Mouse (Mus musculus) layer of hippocampus, adult 9-11 months (tissue): ENCODE results near the gene Unc5c.

Experiments
- DNase-seq: peaks from one replicate; pipeline ENCODE4 v3.0.0; 2022

The Unc5c gene

GRCm38 (mm10) chr3:141465104-141465705 is at the start of gene Unc5c:
Gene Unc5c (plus strand): TSS chr3:141465216.
- peak; percentile 77 for DNase-seq

DNA sequence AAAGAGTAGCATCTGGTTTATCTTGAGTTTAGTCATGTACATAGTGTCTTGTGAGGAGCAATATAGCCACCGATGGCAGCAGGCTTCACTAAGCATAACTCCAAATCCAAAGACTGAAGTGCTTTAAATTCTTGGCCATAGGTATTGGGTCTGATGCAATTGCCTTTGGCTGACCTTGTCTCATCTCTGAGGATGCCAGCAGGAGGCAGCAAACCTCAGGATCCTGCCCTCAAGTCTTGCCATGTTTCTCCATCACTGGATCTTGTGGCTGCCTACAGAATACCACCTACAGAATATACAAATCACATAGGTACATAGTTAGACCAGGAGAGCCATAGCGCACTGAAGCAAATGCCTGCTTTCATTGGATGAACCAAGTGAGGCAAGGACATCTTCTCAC is 7.5 kb upstream of the Unc5c start:
- DNase-seq, result no peak

GRCm38 (mm10) chr3:141462482-141462881 is 2.5 kb upstream of the Unc5c start:
- peak; percentile 38 for DNase-seq

DNA sequence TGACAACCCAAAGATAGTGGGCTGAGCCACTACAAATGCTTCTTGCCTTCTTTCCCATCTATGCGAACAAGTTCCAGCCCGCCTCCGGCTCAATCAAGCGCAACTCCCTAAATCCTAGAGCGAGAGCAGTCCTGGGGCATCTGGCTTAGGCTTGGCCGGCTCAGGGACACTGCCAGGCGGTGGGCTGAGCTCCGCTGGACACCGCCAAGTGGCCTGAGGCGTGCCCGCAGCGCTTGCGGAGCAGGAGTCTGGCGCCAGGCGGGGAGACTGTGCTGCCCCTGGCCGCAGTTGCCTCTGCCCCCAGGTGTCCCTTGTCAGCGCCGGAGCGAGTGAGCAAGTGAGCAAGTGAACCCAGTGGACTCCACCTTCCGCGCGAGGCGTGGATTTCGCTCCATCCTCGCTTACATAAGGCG is 319 bp upstream of the Unc5c start:
- peak; percentile 53 for DNase-seq

GRCm38 (mm10) chr3:141466061-141466460 is 1.0 kb downstream of the Unc5c start:
- no peak for DNase-seq

DNA sequence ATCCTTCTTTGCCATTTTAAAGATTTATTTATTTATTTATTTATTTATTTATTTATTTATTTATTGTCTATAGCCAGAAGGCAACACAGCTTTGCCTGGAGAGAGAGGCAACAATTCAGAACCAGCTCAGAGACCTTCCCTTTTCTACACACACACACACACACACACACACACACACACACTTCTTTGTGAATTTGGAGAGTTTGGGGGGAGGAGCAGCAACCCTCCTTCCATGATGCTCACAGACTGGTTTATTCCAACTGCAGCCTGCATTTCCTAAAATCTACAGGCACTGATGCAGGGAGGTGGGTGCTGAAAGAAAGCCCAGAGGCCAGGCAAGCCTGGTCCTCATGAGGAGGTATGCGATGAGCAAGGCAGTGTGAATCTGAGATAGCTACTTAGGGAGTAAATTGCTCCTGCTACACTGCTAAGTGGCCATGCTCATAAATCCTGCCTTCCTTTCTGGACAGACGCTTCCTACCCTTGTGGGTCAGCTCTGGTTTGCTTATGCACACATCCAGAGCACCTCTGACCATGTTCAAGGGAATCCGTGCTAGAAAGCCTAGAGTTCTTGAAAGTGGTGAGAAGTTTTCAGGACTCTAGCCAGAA is 1.8 kb downstream of the Unc5c start:
- DNase-seq, result no peak

DNA sequence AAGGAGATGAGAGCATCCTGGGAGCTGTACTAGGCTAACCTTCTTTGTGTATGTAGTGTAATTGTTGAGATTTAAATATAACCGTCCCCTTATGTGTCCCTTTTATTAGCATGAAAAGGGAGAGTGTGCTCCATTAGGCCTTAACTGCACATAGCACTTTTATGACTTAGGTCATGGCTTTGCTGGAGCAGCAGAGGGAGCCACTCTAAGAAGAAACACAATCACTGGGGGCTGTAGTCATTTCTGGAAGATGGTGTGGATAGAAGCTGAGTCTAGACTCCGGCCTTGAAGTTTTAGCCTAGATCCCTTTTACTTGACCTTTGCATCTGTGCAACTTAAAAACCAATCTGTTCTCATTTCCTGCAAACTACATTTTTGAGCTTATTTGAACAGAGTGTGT is 4.3 kb downstream of the Unc5c start:
- DNase-seq, result no peak

DNA sequence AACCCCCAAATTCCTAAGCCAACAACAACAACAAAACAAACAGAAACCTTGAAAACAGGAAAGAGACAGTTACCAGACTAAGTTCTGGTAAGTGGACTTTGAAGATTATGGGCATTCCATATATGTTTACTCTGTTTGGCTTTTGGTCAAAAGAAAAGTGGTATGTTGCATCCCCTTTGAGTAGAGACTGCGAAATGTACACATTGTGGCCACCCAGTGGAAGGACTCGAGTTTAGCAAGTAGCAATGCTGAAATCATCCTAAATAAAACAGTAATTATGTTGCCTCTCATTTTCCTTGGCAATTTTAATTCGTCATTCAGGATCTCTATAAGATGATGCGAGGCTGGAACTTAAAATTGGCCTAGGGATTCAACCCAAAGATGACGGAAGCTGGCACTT is 8.2 kb downstream of the Unc5c start:
- DNase-seq, result no peak

GRCm38 (mm10) chr3:141475389-141475788 is 10.4 kb downstream of the Unc5c start:
- no peak for DNase-seq

DNA sequence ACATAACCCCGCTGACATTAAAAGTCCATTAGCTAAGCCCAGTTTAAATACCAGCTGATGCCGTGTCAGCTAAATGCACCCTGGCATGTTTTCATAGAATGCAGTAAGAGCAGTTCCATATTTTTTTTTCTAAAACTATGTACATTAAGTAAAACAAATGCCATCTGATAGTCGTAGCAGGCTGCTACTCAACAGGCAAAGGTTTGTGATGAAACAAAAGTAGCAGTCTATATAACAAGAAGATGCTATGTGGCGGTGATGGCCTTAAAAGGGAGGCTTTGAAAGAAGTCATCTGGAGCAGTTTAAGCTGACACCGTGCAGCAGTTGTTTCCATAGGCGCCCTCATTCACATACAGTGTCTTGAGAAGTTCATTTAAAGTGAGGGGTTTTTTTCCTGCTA is 10.9 kb downstream of the Unc5c start:
- DNase-seq, result no peak

DNA sequence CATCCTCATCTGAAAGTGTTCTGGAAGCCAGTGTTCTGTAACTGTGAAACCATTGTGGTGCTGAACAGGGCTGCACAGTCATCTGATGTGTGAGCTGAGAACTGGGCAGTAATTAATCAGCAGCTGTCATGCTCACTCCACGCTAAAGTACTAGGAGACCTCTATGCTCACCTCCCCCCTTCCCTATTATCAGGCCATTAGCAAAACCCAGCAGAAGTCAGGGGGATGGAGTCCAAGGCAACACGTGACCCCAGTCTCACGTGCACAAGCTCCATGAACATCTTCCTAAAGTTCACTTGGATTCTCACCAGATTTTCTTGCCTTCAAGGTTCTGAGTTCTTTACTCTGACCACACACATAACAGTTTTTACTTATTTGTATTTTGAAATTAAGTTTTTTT is 11.7 kb downstream of the Unc5c start:
- peak; percentile 63 for DNase-seq

- DNase-seq, result no peak
These were observed 17.4 kb downstream of the Unc5c start for GRCm38 (mm10) chr3:141482465-141482864.

DNA sequence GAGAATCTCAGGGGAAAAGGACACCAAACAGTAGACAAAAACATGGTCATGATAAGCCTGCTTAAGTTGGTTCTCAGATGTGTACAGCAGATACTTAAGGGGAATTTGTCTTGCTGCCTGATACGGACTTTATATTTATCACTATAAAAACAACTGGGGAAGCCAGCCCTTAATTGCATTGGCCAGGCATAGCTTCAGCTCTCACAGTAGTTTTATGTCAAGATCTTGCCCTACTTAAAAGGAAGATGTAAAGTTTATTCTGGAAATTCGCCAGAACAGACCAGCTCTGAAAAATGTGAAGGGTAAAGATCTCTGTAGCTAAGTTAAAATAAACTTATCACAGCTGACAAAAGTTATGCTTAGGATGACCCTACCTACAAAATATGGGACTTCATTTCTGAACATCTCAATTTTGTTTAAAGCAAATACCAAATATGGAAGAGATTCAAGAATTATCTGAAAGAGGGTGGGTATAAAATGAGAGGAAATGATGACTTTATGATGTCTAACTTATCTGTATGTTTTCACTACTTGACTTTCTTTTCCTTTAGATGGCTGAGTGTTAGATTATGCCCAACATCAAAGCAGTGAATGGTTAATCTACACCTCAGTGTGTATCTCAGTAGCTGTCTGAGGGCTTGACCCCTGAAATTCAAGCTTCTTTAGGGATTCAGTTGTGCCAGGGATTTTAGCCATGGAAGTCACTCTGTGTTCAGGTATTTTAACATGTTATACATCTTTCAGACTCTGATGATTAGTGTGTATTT is 18.8 kb downstream of the Unc5c start:
- no peak for DNase-seq

DNA sequence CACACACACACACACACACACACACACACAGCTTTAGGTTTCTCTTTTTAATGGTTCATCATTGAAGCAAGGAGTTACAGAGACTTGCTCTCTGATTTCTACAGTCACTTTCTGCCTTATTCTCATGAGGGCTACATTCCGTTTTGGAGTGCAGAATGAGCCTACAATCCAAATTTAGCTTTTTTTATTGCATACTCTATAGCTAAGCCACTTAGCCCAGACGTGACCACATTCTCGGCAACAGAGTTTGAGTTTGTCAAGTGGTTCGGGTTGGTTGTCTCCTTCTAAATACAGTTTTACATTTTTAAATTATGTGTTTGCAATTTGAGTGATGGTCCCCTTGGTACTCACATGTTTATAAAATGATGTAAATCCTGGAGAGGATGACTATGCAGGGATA is 20.2 kb downstream of the Unc5c start:
- DNase-seq, result no peak

- no peak for DNase-seq
These were observed 25.6 kb downstream of the Unc5c start for GRCm38 (mm10) chr3:141490647-141491046.

DNA sequence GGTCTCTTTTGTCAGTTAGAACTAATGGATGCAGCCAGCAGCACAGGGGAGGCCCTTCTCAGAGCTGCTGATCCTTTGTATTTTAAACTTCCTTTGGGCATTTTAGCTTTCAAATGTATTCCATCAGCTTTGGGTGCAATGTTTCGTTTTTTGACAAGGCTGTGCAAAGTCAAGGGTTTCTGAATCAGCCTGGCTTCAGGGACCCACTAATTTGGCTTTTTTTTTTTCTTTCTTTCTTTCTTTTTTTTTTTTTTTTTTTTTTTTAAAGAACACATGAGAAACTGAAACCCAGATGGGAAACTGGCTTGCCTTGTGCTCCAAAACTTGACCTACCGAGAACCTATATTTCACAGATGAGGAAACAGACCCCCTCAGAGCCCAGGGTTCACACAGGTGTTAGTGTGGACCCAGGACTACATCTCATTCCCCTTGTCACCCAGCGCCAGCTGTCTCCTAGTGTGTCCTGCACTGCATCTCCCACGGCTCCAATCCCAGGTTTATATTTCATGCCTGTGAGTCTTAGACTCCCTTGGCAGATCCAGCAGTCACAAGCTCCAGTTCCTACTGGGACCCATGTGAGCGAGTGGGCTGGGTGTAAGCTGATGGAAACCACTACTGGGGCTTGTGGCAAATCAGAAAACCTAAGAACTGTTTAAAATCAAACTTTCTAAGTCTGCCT is 26.4 kb downstream of the Unc5c start:
- DNase-seq, result no peak

- DNase-seq, result no peak
These were observed 26.9 kb downstream of the Unc5c start for GRCm38 (mm10) chr3:141491951-141492310.

DNA sequence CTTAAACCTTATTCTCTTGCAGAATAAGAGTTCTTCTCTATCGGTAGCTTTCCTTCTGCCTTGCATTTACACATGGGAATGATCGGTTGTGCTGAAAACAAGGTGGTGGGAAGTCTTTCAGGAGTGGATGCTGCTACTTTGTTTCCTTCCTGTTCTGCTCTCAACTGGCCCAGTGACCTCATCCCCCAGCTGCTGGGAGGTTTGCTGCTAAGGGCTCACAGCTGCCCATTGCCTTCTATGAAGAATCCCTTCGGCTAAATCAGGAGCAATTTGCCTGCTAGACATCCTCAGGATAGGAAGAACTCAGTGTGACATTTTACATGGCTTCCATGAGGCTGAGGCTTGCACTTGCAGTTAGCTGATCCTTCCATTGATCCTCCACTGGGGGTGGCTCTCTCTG is 28.0 kb downstream of the Unc5c start:
- no peak for DNase-seq

- DNase-seq, result no peak
These were observed 33.5 kb downstream of the Unc5c start for GRCm38 (mm10) chr3:141498348-141499056.

GRCm38 (mm10) chr3:141501845-141502505 is 37.0 kb downstream of the Unc5c start:
- DNase-seq, result no peak

DNA sequence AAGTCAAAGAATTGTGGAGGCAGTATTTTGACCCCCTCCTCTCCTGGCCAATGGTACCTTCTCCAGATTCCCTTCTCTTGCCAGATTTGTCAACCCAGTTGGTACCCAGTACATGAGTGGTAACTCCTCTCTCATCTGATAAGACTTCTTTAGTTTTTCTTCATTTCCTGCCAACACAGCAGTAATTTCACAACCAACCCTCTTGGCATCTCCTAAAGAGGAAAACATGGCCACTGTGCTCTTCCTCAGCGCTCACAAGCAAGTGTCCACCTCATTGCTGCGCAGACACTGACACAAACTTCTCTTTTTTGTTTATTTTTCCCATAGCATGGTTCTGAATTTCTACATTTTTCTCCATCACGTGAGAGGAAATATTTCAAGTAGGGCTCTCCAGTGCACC is 38.3 kb downstream of the Unc5c start:
- no peak for DNase-seq

- DNase-seq, result no peak
These were observed 44.8 kb downstream of the Unc5c start for GRCm38 (mm10) chr3:141509772-141510171.
